Mouse (Mus musculus) layer of hippocampus, postnatal 36 days (tissue): ENCODE results near the gene Olfr524. TPM values are rescaled to one million over a fixed set of nuclear protein-coding genes. Genes with fewer than 3 reads are reported as not detected.
A peak's percentile ranks its signal among the peaks of the same experiment; 100 is the strongest.

Experiments used
- DNase-seq, 2 experiments: peaks; one replicate each; pipeline ENCODE4 v3.0.0; 2022
- total RNA-seq, 2 experiments: library from RNA; stranded (reverse); gene quantifications; 2 replicates each; pipeline ENCODE4 v1.2.3; 2021

Olfr524 gene
- total RNA-seq, 2 experiments from 2014 or later, result not detected

DNA sequence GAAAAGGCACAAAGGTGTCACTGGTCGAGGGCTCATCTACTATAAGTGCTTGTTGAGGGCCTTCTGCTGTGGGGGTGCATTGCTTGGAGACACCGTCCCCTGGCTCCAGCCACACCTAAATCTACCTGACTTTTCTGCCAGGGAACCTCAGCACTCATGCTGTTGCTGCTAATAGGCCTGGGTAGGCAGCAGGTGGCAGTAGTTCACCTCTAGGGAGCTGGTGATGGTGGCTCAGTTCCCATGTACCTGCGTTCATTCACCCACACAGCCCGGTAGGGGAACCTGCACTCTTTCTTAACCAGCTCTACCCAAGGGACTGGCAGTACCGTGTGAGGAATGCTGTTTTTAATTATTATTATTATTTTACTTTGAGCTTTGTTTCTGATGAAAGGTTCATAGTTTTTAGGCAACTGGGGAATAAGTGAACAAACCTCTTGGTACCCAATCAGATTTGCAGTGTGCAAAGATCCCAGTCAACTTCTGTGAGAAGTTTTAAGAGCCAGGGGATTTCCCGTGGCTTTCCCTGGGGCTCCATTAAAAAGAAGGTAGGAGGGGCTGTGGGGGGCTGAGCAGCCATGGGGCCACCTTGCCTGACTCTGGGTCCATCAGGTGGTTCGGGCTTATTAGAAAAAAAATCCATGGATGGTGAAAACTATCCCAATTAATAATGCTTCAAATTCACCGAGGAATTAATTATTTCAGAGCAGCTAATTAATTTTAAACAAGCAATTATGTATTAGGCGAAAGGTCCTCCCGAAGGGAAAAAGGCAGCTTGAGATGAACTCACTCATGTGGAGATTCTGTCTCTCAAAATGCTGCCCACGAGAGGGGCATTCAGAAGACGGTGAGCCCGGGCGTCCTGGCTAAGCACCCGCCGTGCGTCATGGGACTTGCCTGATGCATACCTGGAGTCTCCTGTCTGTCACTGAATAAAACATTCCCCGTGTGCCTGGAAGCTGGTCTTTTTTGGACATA lies 18.8 kb downstream of the Olfr524 start:
- DNase-seq, result peak; percentile 31 to 36

DNA sequence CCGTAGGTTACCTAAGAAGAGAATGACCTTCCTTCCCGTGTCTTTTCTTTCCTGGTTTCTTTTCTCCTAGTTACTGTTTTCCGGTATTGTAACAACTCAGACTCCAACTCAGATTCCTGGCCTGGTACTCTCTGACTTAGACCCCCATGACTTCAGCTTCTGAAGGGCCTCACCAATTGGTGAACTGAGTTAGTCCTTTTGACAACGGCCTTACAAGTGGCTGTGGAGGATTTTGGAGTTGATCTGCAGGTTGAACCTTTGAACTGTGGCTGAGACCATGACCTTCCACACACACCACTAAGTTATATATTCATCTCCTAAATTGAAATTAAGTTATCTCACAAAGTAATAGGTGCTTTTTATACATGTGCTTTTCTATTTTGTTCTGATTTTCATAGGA lies 21.6 kb downstream of the Olfr524 start:
- DNase-seq, result no peak

DNA sequence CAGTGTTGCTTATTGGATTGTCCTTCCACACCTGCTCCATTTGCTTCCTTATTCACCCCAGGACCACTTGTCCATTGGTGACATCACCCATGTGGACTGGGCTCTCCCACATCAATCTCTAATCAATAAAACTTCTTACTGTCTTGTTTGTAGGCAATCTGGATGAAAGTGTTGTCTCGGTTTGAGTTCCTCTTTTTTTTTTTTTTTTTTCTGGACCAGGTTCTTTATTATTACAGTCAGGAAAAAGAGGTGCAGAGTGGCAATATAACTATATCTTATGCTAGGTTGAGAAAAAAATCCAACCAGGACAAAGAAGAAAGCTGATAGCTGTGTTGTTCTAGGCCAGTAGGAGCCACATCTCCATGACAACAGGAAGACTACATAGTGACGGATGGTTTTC lies 25.1 kb downstream of the Olfr524 start:
- no peak for DNase-seq

DNA sequence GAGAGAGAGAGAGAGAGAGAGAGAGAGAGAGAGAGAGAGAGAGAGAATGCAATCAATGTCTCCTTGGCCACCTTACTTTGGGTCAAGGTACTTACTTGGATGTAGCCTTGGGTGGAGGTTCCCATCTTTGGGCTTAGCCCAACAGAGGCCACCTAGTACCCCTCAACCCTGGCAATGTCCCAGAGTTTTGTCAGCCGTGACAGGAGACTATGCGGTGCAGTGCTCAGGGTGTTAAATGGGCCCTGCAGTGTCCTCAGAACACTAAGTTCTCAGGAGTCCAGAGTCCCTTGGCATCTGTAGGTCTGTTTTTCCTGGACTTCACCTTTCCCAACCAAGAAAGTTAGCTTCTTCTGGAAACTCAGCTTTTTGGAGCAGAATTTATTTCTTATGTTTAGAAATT lies 26.6 kb downstream of the Olfr524 start:
- no peak for DNase-seq

DNA sequence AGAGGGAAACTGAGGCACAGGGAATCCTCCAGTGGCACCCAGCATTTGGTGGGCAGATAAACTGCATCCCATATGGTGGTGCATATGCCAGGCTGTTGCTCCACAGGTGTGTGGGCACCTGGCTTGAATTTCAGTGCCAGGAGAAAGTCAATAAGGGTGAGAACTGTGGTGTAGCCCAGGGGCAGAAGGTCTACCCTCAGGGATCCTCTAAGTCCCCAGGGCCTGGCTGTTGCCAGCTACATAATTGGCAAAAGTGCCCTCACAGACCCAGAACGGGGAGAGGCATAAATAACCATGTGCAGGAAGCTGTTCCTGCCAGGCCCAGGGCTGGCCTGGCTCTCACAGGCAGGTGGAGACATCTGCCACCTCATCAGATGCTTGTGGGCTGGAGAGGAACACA lies 32.8 kb downstream of the Olfr524 start, which contains the start of gene Olfr523:
Olfr523 (plus strand) TSS at position 282 of the 400 bp plus-strand sequence.
- DNase-seq, result no peak

DNA sequence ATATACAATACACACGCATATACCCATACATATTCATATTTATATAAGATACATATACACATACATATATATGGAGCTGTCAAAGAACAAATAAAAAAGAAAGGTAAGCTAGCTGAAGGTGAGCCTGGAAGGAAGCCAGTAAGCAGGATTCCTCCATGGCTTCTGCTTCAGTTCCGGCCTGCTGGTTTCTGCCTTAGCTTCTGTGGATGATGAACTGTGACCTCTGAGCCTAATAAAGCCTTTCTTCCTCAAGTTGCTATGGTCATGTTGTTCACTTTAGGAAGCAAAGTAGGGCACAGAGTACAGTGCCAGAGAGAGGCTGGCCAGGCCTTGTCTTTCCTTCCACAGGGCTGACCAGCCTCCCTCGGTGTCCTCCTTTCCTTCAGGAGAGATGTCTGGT lies 34.9 kb downstream of the Olfr524 start:
- DNase-seq, result no peak

DNA sequence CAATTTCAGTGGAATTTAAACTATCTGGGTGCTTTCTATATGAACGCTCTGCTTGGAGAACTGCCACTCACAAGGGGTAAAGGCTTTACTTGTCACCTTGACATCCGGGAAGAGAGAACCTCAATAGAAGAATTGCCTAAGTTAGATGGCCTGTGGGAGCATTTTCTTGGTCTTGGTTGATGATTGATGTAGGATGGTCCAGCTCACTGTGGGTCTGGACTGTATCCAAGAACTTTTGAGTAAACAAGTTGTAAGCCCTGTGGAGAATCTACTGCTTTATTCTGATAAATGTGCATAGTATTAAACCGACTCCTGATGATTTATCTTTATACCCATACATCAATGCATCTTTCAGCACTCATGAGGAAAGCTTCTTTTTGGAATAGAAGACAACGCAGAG lies 36.4 kb downstream of the Olfr524 start:
- DNase-seq, result no peak

DNA sequence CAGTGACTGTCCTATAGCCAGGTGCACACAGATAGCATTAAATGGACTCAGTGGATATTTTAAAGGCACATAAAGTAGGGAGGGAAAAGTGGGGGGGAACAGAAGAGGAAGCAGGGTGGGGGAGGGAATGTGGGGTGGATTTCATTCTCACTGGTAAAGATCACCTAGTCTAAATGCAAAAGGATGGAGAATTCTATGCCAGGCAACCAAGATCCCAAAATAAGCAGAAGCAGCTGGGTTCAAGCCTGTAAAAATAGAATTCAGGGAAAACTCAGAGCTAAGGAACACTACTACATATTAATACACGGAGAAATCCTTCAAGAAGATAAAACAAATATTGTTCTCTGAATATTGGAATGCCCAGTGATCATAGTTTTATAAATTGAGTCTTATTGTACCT lies 37.8 kb downstream of the Olfr524 start:
- DNase-seq, result no peak

DNA sequence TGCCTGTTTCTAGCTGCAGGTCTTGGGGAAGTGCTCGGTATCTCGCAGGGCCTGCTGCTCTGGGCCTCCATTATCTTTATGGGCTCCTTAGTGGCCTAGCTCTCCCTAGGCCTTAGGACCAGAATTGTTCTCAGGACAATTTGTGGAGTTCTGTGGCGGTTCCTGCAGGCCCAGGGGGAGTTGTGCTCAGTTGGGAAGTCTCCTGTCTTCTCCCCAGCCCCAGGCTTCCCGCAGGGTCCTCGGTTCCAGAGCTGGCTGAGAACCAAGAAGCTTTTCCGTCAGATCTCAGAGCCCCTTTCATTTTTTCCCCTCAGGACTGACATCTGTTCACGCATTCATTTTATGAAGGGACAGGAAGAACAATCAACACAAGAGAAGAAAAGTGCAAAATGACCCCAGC lies 41.1 kb downstream of the Olfr524 start, which contains the start of gene Olfr522:
Olfr522 (minus strand) TSS at position 101 of the 400 bp plus-strand sequence.
- no peak for DNase-seq

DNA sequence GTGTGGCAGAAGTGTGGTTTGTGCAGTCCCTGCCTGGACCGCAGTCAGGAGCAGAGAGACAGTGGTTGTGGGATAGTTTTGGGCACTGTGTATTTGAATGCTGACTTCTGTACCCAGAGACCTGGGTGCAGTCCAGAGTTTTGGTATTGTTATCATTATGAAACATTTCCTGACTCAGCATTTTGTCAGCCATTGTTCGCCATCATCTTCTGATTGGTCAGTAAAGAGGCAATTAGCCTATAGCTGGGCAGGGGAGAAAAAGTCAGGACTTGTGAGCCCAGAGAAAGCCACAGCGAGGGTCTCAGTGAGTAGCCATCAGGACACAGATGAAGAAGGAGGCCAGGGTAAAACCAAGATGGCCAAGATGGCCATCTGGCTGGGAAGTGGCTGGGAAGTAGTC lies 45.4 kb downstream of the Olfr524 start:
- no peak for DNase-seq

DNA sequence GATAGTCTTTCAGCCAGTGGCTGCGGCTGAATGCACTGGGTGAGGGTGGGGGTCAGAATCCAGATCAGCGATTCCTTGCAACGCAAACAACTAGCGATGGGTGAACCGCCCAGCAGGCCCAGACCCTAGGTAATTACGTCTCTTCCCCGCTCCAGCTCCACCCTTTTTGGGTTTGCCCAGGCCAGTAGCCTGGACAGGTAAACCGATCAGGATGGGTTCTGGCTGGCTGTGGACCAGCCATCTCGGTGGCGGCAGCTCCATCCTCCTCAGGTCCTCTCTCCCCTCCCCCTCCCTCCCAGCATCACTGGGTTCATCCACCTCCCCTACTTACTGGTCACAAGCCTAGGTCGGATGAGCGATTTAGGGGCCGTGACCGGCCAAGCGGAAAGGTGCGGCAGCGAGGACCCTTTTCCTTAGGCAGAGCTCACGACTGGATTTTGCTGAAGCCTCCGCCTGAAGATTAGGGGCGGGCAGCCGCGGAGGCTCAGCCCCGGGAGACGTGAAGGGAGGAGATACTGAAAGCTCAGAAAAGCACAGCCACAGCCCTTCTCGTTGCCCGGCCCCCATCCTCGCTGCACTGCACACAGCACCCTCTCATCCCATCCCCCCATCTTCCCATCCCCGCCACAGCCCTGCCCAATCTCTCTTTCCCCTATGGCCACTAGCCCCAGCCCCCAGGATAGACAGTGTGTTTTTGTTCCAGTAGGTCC lies 51.4 kb downstream of the Olfr524 start, which contains the start of gene Sprn:
Sprn (minus strand) TSS at position 660 of the 710 bp plus-strand sequence.
- peak; percentile 70 to 78 for DNase-seq

DNA sequence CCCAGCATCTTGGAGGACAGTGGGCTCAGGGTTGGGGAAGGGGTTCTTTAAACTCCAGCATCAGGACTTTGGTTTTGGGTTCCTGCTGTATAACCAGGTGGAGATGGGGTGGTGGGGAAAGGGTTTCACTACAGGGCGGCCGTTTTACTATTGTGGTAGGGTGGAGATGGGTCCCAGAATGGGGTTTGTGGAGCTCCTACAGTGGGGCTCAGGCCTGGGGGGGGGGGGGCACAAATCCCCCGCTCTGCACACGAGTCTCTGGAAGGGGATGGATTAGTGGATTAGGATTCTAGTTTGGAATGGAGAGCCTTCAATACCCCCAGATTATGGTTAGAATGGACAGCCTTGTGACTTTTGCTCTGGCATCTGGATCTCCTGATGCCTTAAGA lies 51.9 kb downstream of the Olfr524 start:
- no peak for DNase-seq

DNA sequence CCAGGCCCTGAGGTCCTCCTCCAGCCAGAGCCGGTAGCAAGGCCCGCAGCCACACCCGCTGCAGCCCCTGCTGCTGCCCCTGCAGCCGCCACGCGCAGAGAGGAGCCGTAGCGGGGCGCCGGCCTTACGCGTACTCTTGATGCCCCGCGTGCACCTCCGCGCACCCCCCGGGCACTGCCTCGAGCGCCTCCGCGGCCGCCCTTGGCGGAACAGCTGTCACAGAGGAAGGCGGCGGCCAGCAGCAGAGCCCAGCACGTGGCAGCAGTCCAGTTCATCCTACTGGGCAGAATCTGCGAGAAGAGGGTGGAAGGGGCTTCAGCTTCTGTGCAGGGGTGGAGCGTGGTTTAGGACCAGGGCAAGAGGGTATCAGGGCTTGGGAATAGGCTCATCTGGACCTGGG lies 52.4 kb downstream of the Olfr524 start:
- peak; percentile 43 to 52 for DNase-seq

Other genes with a start within 250 kb of the Olfr524 start
- under 1 TPM; 0.72 to 0.78 TPM for gene 6430531B16Rik, start 227.2 kb downstream of the Olfr524 start, total RNA-seq
- gene Adam8, start 213.4 kb downstream of the Olfr524 start, total RNA-seq, result 1 to 10 TPM; 5.7 to 6.9 TPM
- gene Zfp511, start 169.6 kb downstream of the Olfr524 start, total RNA-seq, result 10 to 100 TPM; 23.7 to 30.7 TPM
- gene Tubgcp2, start 169.3 kb downstream of the Olfr524 start, total RNA-seq, result 10 to 100 TPM; 34.8 to 36.3 TPM
- gene Msx3, start 156.9 kb downstream of the Olfr524 start, total RNA-seq, result under 1 TPM in 1 of 2 experiments, not detected in 1; 0.18 TPM
- 100 to 1,000 TPM; 242 to 255 TPM for gene Caly, start 123.4 kb downstream of the Olfr524 start, total RNA-seq
- not detected for gene Prap1, start 112.6 kb downstream of the Olfr524 start, total RNA-seq
- 10 to 100 TPM; 47.0 to 50.7 TPM for gene Fuom, start 103.5 kb downstream of the Olfr524 start, total RNA-seq
- gene Paox, start 90.2 kb downstream of the Olfr524 start, total RNA-seq, result 1 to 10 TPM; 3.0 to 3.4 TPM
- gene Echs1, start 89.5 kb downstream of the Olfr524 start, total RNA-seq, result 10 to 100 TPM; 60.2 to 61.0 TPM
- gene Mtg1, start 68.4 kb downstream of the Olfr524 start, total RNA-seq, result 10 to 100 TPM; 23.0 to 27.3 TPM
- gene Sprn, start 51.1 kb downstream of the Olfr524 start, total RNA-seq, result 100 to 1,000 TPM; 165 to 170 TPM
- not detected for gene Olfr522, start 41.2 kb downstream of the Olfr524 start, total RNA-seq
- gene Olfr523, start 32.7 kb downstream of the Olfr524 start, total RNA-seq, result under 1 TPM; 0.10 to 0.18 TPM
- gene Cd163l1, start 12.3 kb upstream of the Olfr524 start, total RNA-seq, result under 1 TPM; 0.43 to 0.70 TPM
- under 1 TPM; 0.17 to 0.18 TPM for gene 5830411N06Rik, start 41.3 kb upstream of the Olfr524 start, total RNA-seq
- gene Olfr525, start 114.9 kb upstream of the Olfr524 start, total RNA-seq, result not detected
- gene Olfr527, start 128.1 kb upstream of the Olfr524 start, total RNA-seq, result not detected
- not detected for gene Olfr60, start 155.7 kb upstream of the Olfr524 start, total RNA-seq
- gene Olfr530, start 170.4 kb upstream of the Olfr524 start, total RNA-seq, result not detected
- not detected for gene Olfr531, start 197.0 kb upstream of the Olfr524 start, total RNA-seq
- gene Olfr532, start 215.7 kb upstream of the Olfr524 start, total RNA-seq, result not detected